Mouse (Mus musculus): ENCODE results near the gene Cep295nl.
A peak's percentile ranks its signal among the peaks of the same experiment; 100 is the strongest.
"Not testable (repeated sequence)": the region's sequence is repeated elsewhere in the genome, so short reads cannot be mapped to it uniquely, and the experiment has no call there.

Cep295nl gene

GRCm38 (mm10) chr11:118342400-118342981 is at the start of gene Cep295nl:
Gene Cep295nl, minus strand, starts transcription at chr11:118342500.
- DNase-seq: no peak

- DNase-seq: not testable (repeated sequence)
Measured at GRCm38 (mm10) chr11:118387816-118388215, 45.5 kb upstream of the Cep295nl start.

GRCm38 (mm10) chr11:118379251-118380009 is 37.1 kb upstream of the Cep295nl start:
- peak; percentile 54 to 59 for DNase-seq

GRCm38 (mm10) chr11:118378656-118379055 is 36.4 kb upstream of the Cep295nl start:
- DNase-seq: no peak

GRCm38 (mm10) chr11:118376323-118376722 is 34.0 kb upstream of the Cep295nl start:
- DNase-seq: not testable (repeated sequence)

GRCm38 (mm10) chr11:118375881-118376280 is 33.6 kb upstream of the Cep295nl start:
- DNase-seq: no peak

GRCm38 (mm10) chr11:118375461-118375860 is 33.2 kb upstream of the Cep295nl start:
- DNase-seq: no peak

GRCm38 (mm10) chr11:118375006-118375405 is 32.7 kb upstream of the Cep295nl start:
- DNase-seq: no peak

- DNase-seq: no peak
Measured at GRCm38 (mm10) chr11:118374506-118374905, 32.2 kb upstream of the Cep295nl start.

GRCm38 (mm10) chr11:118372641-118373040 is 30.3 kb upstream of the Cep295nl start:
- no peak for DNase-seq

- no peak for DNase-seq
Measured at GRCm38 (mm10) chr11:118371876-118372275, 29.6 kb upstream of the Cep295nl start.

GRCm38 (mm10) chr11:118369657-118370056 is 27.4 kb upstream of the Cep295nl start:
- no peak for DNase-seq

GRCm38 (mm10) chr11:118369251-118369650 is 27.0 kb upstream of the Cep295nl start:
- no peak for DNase-seq

- no peak for DNase-seq
Measured at GRCm38 (mm10) chr11:118368330-118368729, 26.0 kb upstream of the Cep295nl start.

- DNase-seq: no peak
Measured at GRCm38 (mm10) chr11:118366559-118366958, 24.3 kb upstream of the Cep295nl start.

GRCm38 (mm10) chr11:118366108-118366507 is 23.8 kb upstream of the Cep295nl start:
- DNase-seq: no peak

GRCm38 (mm10) chr11:118365171-118365570 is 22.9 kb upstream of the Cep295nl start:
- no peak for DNase-seq

GRCm38 (mm10) chr11:118364021-118364420 is 21.7 kb upstream of the Cep295nl start:
- no peak for DNase-seq

GRCm38 (mm10) chr11:118362971-118363518 is 20.7 kb upstream of the Cep295nl start:
- DNase-seq: no peak

- no peak for DNase-seq
Measured at GRCm38 (mm10) chr11:118362501-118362900, 20.2 kb upstream of the Cep295nl start.

GRCm38 (mm10) chr11:118360907-118361341 is 18.6 kb upstream of the Cep295nl start:
- DNase-seq: no peak

- no peak for DNase-seq
Measured at GRCm38 (mm10) chr11:118360491-118360890, 18.2 kb upstream of the Cep295nl start.

GRCm38 (mm10) chr11:118355640-118356039 is 13.3 kb upstream of the Cep295nl start, which contains the start of gene Timp2:
Gene Timp2, minus strand, starts transcription at chr11:118355740.
- no peak for DNase-seq

GRCm38 (mm10) chr11:118355205-118355604 is 12.9 kb upstream of the Cep295nl start:
- peak; percentile 70 to 73 for DNase-seq
